Mouse (Mus musculus) liver, embryonic 14.5 days (tissue): ENCODE data around the gene Olfr976. TPM values are rescaled to one million over a fixed set of nuclear protein-coding genes. Genes with fewer than 3 reads are reported as not detected.

Source experiments
- ATAC-seq: fragments of 200-750 bp; cut with Nextera tagmentation; 2 replicates; pipeline ENCODE4 v1.8.0; 2017; ENCODE audit warnings: moderate number of reproducible peaks, mild to moderate bottlenecking, moderate library complexity; ENCODE audit not compliant: insufficient read depth
- DNase-seq, 3 experiments: peaks; one replicate each; pipeline ENCODE4 v3.0.0-alpha.2; 2012 to 2013; ENCODE audit warnings: low read depth in 3 of 3, low spot score in 3 of 3
- H3K27ac ChIP-seq: fragments of 300-500 bp; sonication (generic); 2 replicates; pipeline ENCODE4 v1.5.1; 2014; ENCODE audit warnings: moderate library complexity, mild to moderate bottlenecking, control low read depth, inconsistent platforms
- H3K27me3 ChIP-seq: fragments of 300-500 bp; sonication (generic); 2 replicates; pipeline ENCODE4 v1.6.1; 2014; ENCODE audit warnings: mild to moderate bottlenecking, low read length, moderate library complexity; ENCODE audit not compliant: control insufficient read depth, insufficient read depth
- H3K36me3 ChIP-seq: fragments of 300-500 bp; sonication (generic); replicated peaks from 2 replicates; pipeline ENCODE4 v1.6.1; 2014; ENCODE audit warnings: low read depth; ENCODE audit not compliant: control insufficient read depth, insufficient read depth
- H3K4me1 ChIP-seq, 2 experiments: fragments of 200-500 bp in 1 of 2; fragments of 300-500 bp in 1 of 2; sonication (generic) in 1 of 2; replicated peaks; 2 replicates each; pipeline ENCODE4 v1.6.1; 2012 to 2014; ENCODE audit warnings: antibody characterized with exemption in 1 of 2, inconsistent platforms in 1 of 2, low read length in 1 of 2; ENCODE audit not compliant: control insufficient read depth in 2 of 2, insufficient read depth in 2 of 2
- H3K4me2 ChIP-seq: fragments of 300-500 bp; sonication (generic); 2 replicates; pipeline ENCODE4 v1.6.1; 2014; ENCODE audit warnings: low read depth, mild to moderate bottlenecking, control low read depth, moderate library complexity
- H3K4me3 ChIP-seq, 2 experiments: fragments of 200-500 bp in 1 of 2; fragments of 300-500 bp in 1 of 2; sonication (generic) in 1 of 2; 2 replicates each; pipeline ENCODE4 v1.5.1; 2012 to 2014; ENCODE audit warnings: low read depth in 2 of 2, low read length in 2 of 2, mild to moderate bottlenecking in 2 of 2, control low read depth in 1 of 2, inconsistent platforms in 1 of 2, moderate library complexity in 1 of 2; ENCODE audit not compliant: insufficient read depth in 1 of 2
- H3K9ac ChIP-seq: fragments of 300-500 bp; sonication (generic); replicated peaks from 2 replicates; pipeline ENCODE4 v1.6.1; 2014; ENCODE audit warnings: mild to moderate bottlenecking, control low read depth, moderate library complexity
- H3K9me3 ChIP-seq: fragments of 300-500 bp; sonication (generic); 2 replicates; pipeline ENCODE4 v1.6.1; 2016; ENCODE audit warnings: low read length, mixed read lengths; ENCODE audit not compliant: control insufficient read depth
- CTCF ChIP-seq: IDR thresholded peaks from 2 replicates; pipeline ENCODE4 v1.5.1; 2016; ENCODE audit warnings: antibody characterized with exemption, low read depth, control low read depth
- EP300 ChIP-seq: IDR thresholded peaks from 2 replicates; pipeline ENCODE4 v1.6.1; 2016; ENCODE audit warnings: antibody characterized with exemption, low read depth
- WGBS: fragments of 180-500 bp; shearing (Covaris S2); extraction: QIAGEN DNeasy Blood & Tissue Kit; methylation state at CpG from one replicate; pipeline ENCODE4 v1.1.7; 2014; ENCODE audit not compliant: insufficient replicate concordance; 5-methylcytosine and 5-hydroxymethylcytosine counted together
- polyA plus RNA-seq, 2 experiments: library from polyadenylated mRNA; depleted of rRNA in 1 of 2; stranded (reverse) in 1 of 2; unstranded in 1 of 2; fragments of >200 nt; fragmentation: Nextera tagmentation in 1 of 2; extraction: Ambion mirVana in 1 of 2; gene quantifications; 2 replicates each; pipeline versions ENCODE4 v1.2.1 to v1.2.3; 2012 to 2014

The Olfr976 gene
- polyA plus RNA-seq, 2 experiments, result not detected

DNA sequence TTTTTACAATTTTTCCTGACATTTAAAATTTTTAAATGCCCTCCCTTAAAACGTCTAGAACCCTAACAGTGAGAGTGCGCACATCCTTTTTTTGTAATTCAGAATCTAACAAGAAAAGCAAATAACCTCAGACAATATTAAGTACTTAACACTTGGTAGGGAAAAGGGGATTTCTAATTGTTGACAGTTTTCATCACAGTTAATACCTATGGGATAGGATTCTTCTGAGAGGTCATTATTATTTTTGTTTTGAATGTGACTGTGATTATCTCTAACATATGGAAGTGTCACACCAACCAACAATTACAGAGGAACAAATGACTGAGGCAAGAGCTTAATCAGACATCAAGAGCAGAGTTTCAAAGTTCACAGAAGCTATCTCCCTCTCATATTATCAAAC is 53.9 kb downstream of the Olfr976 start, which contains the start of gene Olfr229:
TSS of gene Olfr229 (plus strand) at position 301 of the 400 bp plus-strand sequence.
- TF ChIP-seq CTCF, result no peak
- TF ChIP-seq EP300, result no peak
- Histone ChIP-seq H3K27ac (no peak within 1 kb of the TSS), H3K36me3 (no peaks in the 10 kb centered on the region), H3K27me3 (no peaks in the 10 kb centered on the region), H3K9me3 (no peaks in the 10 kb centered on the region), H3K4me2 (no peak within 1 kb of the TSS), H3K9ac (no peak within 1 kb of the TSS), H3K4me3 (no peak within 1 kb of the TSS), H3K4me1 (no peaks in the 10 kb centered on the region)
- WGBS, result 45% methylated on average over 2 of the region's 2 CpGs
- DNase-seq (no peak), ATAC-seq (no peak)

DNA sequence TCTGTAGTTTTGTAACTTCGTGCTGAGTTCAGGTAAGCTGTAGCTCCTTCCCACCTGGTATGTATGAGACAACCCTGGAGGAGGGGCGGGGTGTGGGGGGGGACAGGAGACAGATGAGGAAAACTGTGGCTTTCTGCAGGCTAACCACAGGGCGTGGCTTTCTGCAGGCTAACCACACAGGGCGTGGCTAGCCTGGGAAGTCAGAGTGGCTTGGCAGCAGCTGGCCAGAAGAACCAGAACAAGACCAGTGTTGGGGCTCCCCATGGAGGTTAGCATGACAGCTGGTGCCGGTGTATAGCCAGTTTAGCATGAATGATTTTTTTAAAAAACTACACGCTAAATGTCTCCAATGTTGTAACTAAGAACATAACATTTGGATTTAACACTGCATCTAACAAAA is 55.8 kb downstream of the Olfr976 start:
- no peak for ATAC-seq
- DNase-seq, result no peak

More for the DNA sequence above, 55.8 kb downstream of the Olfr976 start:
- no peaks in the 10 kb centered on the region for H3K36me3 ChIP-seq
- H3K4me1 ChIP-seq, result no peaks in the 10 kb centered on the region
- H3K9ac ChIP-seq, result no peak overlapping the region
- TF ChIP-seq EP300 (no peak), CTCF (no peak)
- 16% methylated on average over 6 of the region's 6 CpGs for WGBS
- H3K27ac ChIP-seq, result no peak overlapping the region
- no peaks in the 10 kb centered on the region for H3K27me3 ChIP-seq
- H3K9me3 ChIP-seq, result no peaks in the 10 kb centered on the region
- H3K4me2 ChIP-seq, result no peak overlapping the region
- no peak overlapping the region for H3K4me3 ChIP-seq

Other genes with a start within 250 kb of the Olfr976 start
- not detected in 2 replicates for gene Olfr965, start 249.8 kb downstream of the Olfr976 start, polyA plus RNA-seq (2012; rRNA removed)
- gene Olfr965, start 249.8 kb downstream of the Olfr976 start, polyA plus RNA-seq (2014; fragmentation: Nextera tagmentation; extraction: Ambion mirVana), result not detected in 2 replicates
- gene Olfr150, start 230.2 kb downstream of the Olfr976 start, polyA plus RNA-seq (2012; rRNA removed), result not detected in 2 replicates
- gene Olfr150, start 230.2 kb downstream of the Olfr976 start, polyA plus RNA-seq (2014; fragmentation: Nextera tagmentation; extraction: Ambion mirVana), result not detected in 2 replicates
- not detected in 2 replicates for gene Olfr967, start 214.9 kb downstream of the Olfr976 start, polyA plus RNA-seq (2012; rRNA removed)
- not detected in 2 replicates for gene Olfr967, start 214.9 kb downstream of the Olfr976 start, polyA plus RNA-seq (2014; fragmentation: Nextera tagmentation; extraction: Ambion mirVana)
- not detected in 2 replicates for gene Olfr968, start 177.9 kb downstream of the Olfr976 start, polyA plus RNA-seq (2012; rRNA removed)
- not detected in 2 replicates for gene Olfr968, start 177.9 kb downstream of the Olfr976 start, polyA plus RNA-seq (2014; fragmentation: Nextera tagmentation; extraction: Ambion mirVana)
- gene Olfr969, start 170.2 kb downstream of the Olfr976 start, polyA plus RNA-seq (2012; rRNA removed), result not detected in 2 replicates
- not detected in 2 replicates for gene Olfr969, start 170.2 kb downstream of the Olfr976 start, polyA plus RNA-seq (2014; fragmentation: Nextera tagmentation; extraction: Ambion mirVana)
- not detected in 2 replicates for gene Olfr970, start 152.3 kb downstream of the Olfr976 start, polyA plus RNA-seq (2012; rRNA removed)
- gene Olfr970, start 152.3 kb downstream of the Olfr976 start, polyA plus RNA-seq (2014; fragmentation: Nextera tagmentation; extraction: Ambion mirVana), result not detected in 2 replicates
- gene Olfr971, start 124.3 kb downstream of the Olfr976 start, polyA plus RNA-seq (2012; rRNA removed), result not detected in 2 replicates
- gene Olfr971, start 124.3 kb downstream of the Olfr976 start, polyA plus RNA-seq (2014; fragmentation: Nextera tagmentation; extraction: Ambion mirVana), result not detected in 2 replicates
- gene Olfr972, start 94.7 kb downstream of the Olfr976 start, polyA plus RNA-seq (2012; rRNA removed), result not detected in 2 replicates
- not detected in 2 replicates for gene Olfr972, start 94.7 kb downstream of the Olfr976 start, polyA plus RNA-seq (2014; fragmentation: Nextera tagmentation; extraction: Ambion mirVana)
- not detected in 2 replicates for gene Olfr229, start 53.8 kb downstream of the Olfr976 start, polyA plus RNA-seq (2012; rRNA removed)
- gene Olfr229, start 53.8 kb downstream of the Olfr976 start, polyA plus RNA-seq (2014; fragmentation: Nextera tagmentation; extraction: Ambion mirVana), result not detected in 2 replicates
- gene Olfr974, start 23.6 kb downstream of the Olfr976 start, polyA plus RNA-seq (2012; rRNA removed), result not detected in 2 replicates
- gene Olfr974, start 23.6 kb downstream of the Olfr976 start, polyA plus RNA-seq (2014; fragmentation: Nextera tagmentation; extraction: Ambion mirVana), result not detected in 2 replicates
- not detected in 2 replicates for gene Olfr975, start 9.1 kb downstream of the Olfr976 start, polyA plus RNA-seq (2012; rRNA removed)
- gene Olfr975, start 9.1 kb downstream of the Olfr976 start, polyA plus RNA-seq (2014; fragmentation: Nextera tagmentation; extraction: Ambion mirVana), result not detected in 2 replicates
- not detected in 2 replicates for gene Olfr978, start 31.0 kb upstream of the Olfr976 start, polyA plus RNA-seq (2012; rRNA removed)
- gene Olfr978, start 31.0 kb upstream of the Olfr976 start, polyA plus RNA-seq (2014; fragmentation: Nextera tagmentation; extraction: Ambion mirVana), result not detected in 2 replicates
- not detected in 2 replicates for gene Olfr979, start 42.3 kb upstream of the Olfr976 start, polyA plus RNA-seq (2012; rRNA removed)
- gene Olfr979, start 42.3 kb upstream of the Olfr976 start, polyA plus RNA-seq (2014; fragmentation: Nextera tagmentation; extraction: Ambion mirVana), result not detected in 2 replicates
- not detected in 2 replicates for gene Olfr980, start 48.4 kb upstream of the Olfr976 start, polyA plus RNA-seq (2012; rRNA removed)
- not detected in 2 replicates for gene Olfr980, start 48.4 kb upstream of the Olfr976 start, polyA plus RNA-seq (2014; fragmentation: Nextera tagmentation; extraction: Ambion mirVana)
- not detected in 2 replicates for gene Olfr981, start 60.3 kb upstream of the Olfr976 start, polyA plus RNA-seq (2012; rRNA removed)
- not detected in 2 replicates for gene Olfr981, start 60.3 kb upstream of the Olfr976 start, polyA plus RNA-seq (2014; fragmentation: Nextera tagmentation; extraction: Ambion mirVana)
- gene Olfr982, start 112.7 kb upstream of the Olfr976 start, polyA plus RNA-seq (2012; rRNA removed), result not detected in 2 replicates
- not detected in 2 replicates for gene Olfr982, start 112.7 kb upstream of the Olfr976 start, polyA plus RNA-seq (2014; fragmentation: Nextera tagmentation; extraction: Ambion mirVana)
- gene Olfr983, start 132.5 kb upstream of the Olfr976 start, polyA plus RNA-seq (2012; rRNA removed), result not detected in 2 replicates
- not detected in 2 replicates for gene Olfr983, start 132.5 kb upstream of the Olfr976 start, polyA plus RNA-seq (2014; fragmentation: Nextera tagmentation; extraction: Ambion mirVana)
- not detected in 2 replicates for gene Olfr984, start 153.1 kb upstream of the Olfr976 start, polyA plus RNA-seq (2012; rRNA removed)
- not detected in 2 replicates for gene Olfr984, start 153.1 kb upstream of the Olfr976 start, polyA plus RNA-seq (2014; fragmentation: Nextera tagmentation; extraction: Ambion mirVana)
- not detected in 2 replicates for gene Olfr985, start 169.1 kb upstream of the Olfr976 start, polyA plus RNA-seq (2012; rRNA removed)
- not detected in 2 replicates for gene Olfr985, start 169.1 kb upstream of the Olfr976 start, polyA plus RNA-seq (2014; fragmentation: Nextera tagmentation; extraction: Ambion mirVana)
- gene Tmem225, start 187.0 kb upstream of the Olfr976 start, polyA plus RNA-seq (2012; rRNA removed), result not detected in 2 replicates
- gene Tmem225, start 187.0 kb upstream of the Olfr976 start, polyA plus RNA-seq (2014; fragmentation: Nextera tagmentation; extraction: Ambion mirVana), result not detected in 2 replicates
- gene Olfr986, start 219.8 kb upstream of the Olfr976 start, polyA plus RNA-seq (2012; rRNA removed), result not detected in 2 replicates
- gene Olfr986, start 219.8 kb upstream of the Olfr976 start, polyA plus RNA-seq (2014; fragmentation: Nextera tagmentation; extraction: Ambion mirVana), result not detected in 2 replicates
- gene Zfp202, start 231.2 kb upstream of the Olfr976 start, polyA plus RNA-seq (2012; rRNA removed), result 0.41 and 0.57 TPM in 2 replicates
- 0.68 and 0.74 TPM in 2 replicates for gene Zfp202, start 231.2 kb upstream of the Olfr976 start, polyA plus RNA-seq (2014; fragmentation: Nextera tagmentation; extraction: Ambion mirVana)